Mouse (Mus musculus) bone marrow macrophage, adult 2 months (primary cell): ENCODE results near the gene Treml1. TPM values are rescaled to one million over a fixed set of nuclear protein-coding genes. Genes with fewer than 3 reads are reported as not detected.

Experiments used
- H3K27ac ChIP-seq: 2 replicates; pipeline ENCODE4 v1.5.1; 2012; ENCODE audit warnings: low read depth, low read length; ENCODE audit not compliant: insufficient read depth
- H3K4me1 ChIP-seq: 2 replicates; pipeline ENCODE4 v1.6.1; 2012; ENCODE audit warnings: low read length; ENCODE audit not compliant: control insufficient read depth, insufficient read depth
- H3K4me3 ChIP-seq: 2 replicates; pipeline ENCODE4 v1.5.1; 2012; ENCODE audit warnings: mild to moderate bottlenecking, low read length, moderate library complexity; ENCODE audit not compliant: insufficient read depth
- CTCF ChIP-seq: IDR thresholded peaks from 2 replicates; pipeline ENCODE4 v1.5.1; 2012; ENCODE audit warnings: low read depth, mild to moderate bottlenecking, low read length, moderate library complexity
- POLR2A ChIP-seq: IDR thresholded peaks from 2 replicates; pipeline ENCODE4 v1.6.1; 2012; ENCODE audit warnings: mild to moderate bottlenecking, low read depth, low read length, borderline replicate concordance
- polyA plus RNA-seq: library from polyadenylated mRNA; stranded (reverse); fragments of >200 nt; gene quantifications from 2 replicates; pipeline ENCODE4 v1.2.4, GENCODE M21; 2012; ENCODE audit not compliant: missing spikeins, insufficient read depth, insufficient read length

Gene Treml1
- polyA plus RNA-seq, 1 experiment: 7.6 TPM

- TF ChIP-seq CTCF: no peak
- Histone ChIP-seq H3K27ac (peak overlapping the region; percentile 94), H3K4me1 (peaks cover 42% of the 10 kb centered on the region), H3K4me3 (no peak overlapping the region)
Observed at GRCm38 (mm10) chr17:48355822-48356221, 3.9 kb upstream of the Treml1 start.

- no peak for TF ChIP-seq POLR2A
- no peak for TF ChIP-seq CTCF
Observed at GRCm38 (mm10) chr17:48357892-48358291, 1.8 kb upstream of the Treml1 start.

GRCm38 (mm10) chr17:48360462-48360861 is 746 bp downstream of the Treml1 start:
- H3K4me1 ChIP-seq: peaks cover 10% of the 10 kb centered on the region
- TF ChIP-seq POLR2A (no peak), CTCF (no peak)
- no peak overlapping the region for H3K4me3 ChIP-seq
- no peak overlapping the region for H3K27ac ChIP-seq

More at GRCm38 (mm10) chr17:48357892-48358291, 1.8 kb upstream of the Treml1 start:
- no peak overlapping the region for H3K4me3 ChIP-seq
- peaks cover 27% of the 10 kb centered on the region for H3K4me1 ChIP-seq
- no peak overlapping the region for H3K27ac ChIP-seq

- Histone ChIP-seq H3K4me1 (no peaks in the 10 kb centered on the region), H3K27ac (no peak overlapping the region), H3K4me3 (no peak overlapping the region)
- no peak for TF ChIP-seq POLR2A
- TF ChIP-seq CTCF: no peak
Observed at GRCm38 (mm10) chr17:48362346-48362745, 2.6 kb downstream of the Treml1 start.

GRCm38 (mm10) chr17:48362966-48363365 is 3.2 kb downstream of the Treml1 start:
- Histone ChIP-seq H3K4me3 (no peak overlapping the region), H3K27ac (no peak overlapping the region), H3K4me1 (no peaks in the 10 kb centered on the region)
- TF ChIP-seq CTCF: no peak
- no peak for TF ChIP-seq POLR2A

- H3K4me3 ChIP-seq: no peak overlapping the region
- TF ChIP-seq POLR2A: no peak
- TF ChIP-seq CTCF: no peak
- H3K27ac ChIP-seq: no peak overlapping the region
- H3K4me1 ChIP-seq: no peaks in the 10 kb centered on the region
Observed at GRCm38 (mm10) chr17:48363421-48363965, 3.8 kb downstream of the Treml1 start.

- Histone ChIP-seq H3K4me1 (no peaks in the 10 kb centered on the region), H3K4me3 (no peak overlapping the region), H3K27ac (no peak overlapping the region)
- TF ChIP-seq CTCF: no peak
- TF ChIP-seq POLR2A: no peak
Observed at GRCm38 (mm10) chr17:48365511-48366155, 5.9 kb downstream of the Treml1 start.

- H3K4me1 ChIP-seq: no peaks in the 10 kb centered on the region
- TF ChIP-seq CTCF (no peak), POLR2A (no peak)
- H3K27ac ChIP-seq: no peak overlapping the region
- no peak overlapping the region for H3K4me3 ChIP-seq
Observed at GRCm38 (mm10) chr17:48366806-48367205, 7.1 kb downstream of the Treml1 start.

- Histone ChIP-seq H3K4me3 (no peak overlapping the region), H3K27ac (no peak overlapping the region), H3K4me1 (no peaks in the 10 kb centered on the region)
- TF ChIP-seq POLR2A (no peak), CTCF (no peak)
Observed at GRCm38 (mm10) chr17:48371621-48372020, 11.9 kb downstream of the Treml1 start.

- Histone ChIP-seq H3K27ac (no peak overlapping the region), H3K4me1 (no peaks in the 10 kb centered on the region), H3K4me3 (no peak overlapping the region)
- TF ChIP-seq CTCF (no peak), POLR2A (no peak)
Observed at GRCm38 (mm10) chr17:48372987-48373386, 13.3 kb downstream of the Treml1 start.

GRCm38 (mm10) chr17:48376102-48376501 is 16.4 kb downstream of the Treml1 start:
- TF ChIP-seq POLR2A (no peak), CTCF (no peak)
- H3K4me3 ChIP-seq: no peak overlapping the region
- H3K4me1 ChIP-seq: no peaks in the 10 kb centered on the region; the same call in 1 of the 2 replicates
- no peak overlapping the region for H3K27ac ChIP-seq

GRCm38 (mm10) chr17:48379050-48379449 is 19.3 kb downstream of the Treml1 start:
- no peak for TF ChIP-seq POLR2A
- TF ChIP-seq CTCF: no peak
- H3K4me1 ChIP-seq: peaks cover 3% of the 10 kb centered on the region; the same call in 1 of the 2 replicates
- no peak overlapping the region for H3K27ac ChIP-seq
- no peak overlapping the region for H3K4me3 ChIP-seq
